Mouse (Mus musculus) kidney, adult 2 months (tissue): ENCODE measurements around the gene Gm17660.

ENCODE experiments used
- CTCF ChIP-seq: fragments of 200-500 bp; conservative IDR thresholded peaks from 2 replicates; pipeline ENCODE4 v1.5.1; 2011; ENCODE audit warnings: low read depth, mild to moderate bottlenecking, control low read depth, low read length, moderate library complexity, mixed read lengths; ENCODE audit not compliant: insufficient read depth, insufficient read length
- POLR2A ChIP-seq: fragments of 200-500 bp; IDR thresholded peaks from one replicate; pipeline ENCODE4 v1.6.1; 2011; ENCODE audit warnings: low read depth, low read length, control low read depth

DNA sequence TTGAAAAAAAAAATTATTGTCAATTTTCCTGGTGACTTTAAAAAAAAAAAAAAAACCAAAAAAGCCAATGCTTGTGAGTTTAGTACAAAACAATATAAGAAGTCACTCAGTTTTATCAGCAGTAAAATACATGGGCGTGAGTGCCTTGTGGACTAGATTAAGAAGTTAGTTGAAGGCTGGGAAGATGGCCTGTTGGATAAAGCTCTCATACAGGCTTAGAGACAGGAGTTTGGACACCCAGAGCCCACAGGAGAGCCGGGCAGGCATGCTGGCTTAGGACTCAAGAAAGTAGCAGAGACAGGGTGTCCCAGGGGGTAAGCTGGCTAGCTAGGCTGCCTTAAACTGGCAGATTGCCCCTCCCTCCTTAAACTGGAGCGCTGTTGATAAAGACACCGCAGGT lies 22.5 kb downstream of the Gm17660 start:
- TF ChIP-seq POLR2A (no peak), CTCF (no peak)
